Mouse (Mus musculus): ENCODE measurements around the gene Exoc2.

Exoc2 gene

DNA sequence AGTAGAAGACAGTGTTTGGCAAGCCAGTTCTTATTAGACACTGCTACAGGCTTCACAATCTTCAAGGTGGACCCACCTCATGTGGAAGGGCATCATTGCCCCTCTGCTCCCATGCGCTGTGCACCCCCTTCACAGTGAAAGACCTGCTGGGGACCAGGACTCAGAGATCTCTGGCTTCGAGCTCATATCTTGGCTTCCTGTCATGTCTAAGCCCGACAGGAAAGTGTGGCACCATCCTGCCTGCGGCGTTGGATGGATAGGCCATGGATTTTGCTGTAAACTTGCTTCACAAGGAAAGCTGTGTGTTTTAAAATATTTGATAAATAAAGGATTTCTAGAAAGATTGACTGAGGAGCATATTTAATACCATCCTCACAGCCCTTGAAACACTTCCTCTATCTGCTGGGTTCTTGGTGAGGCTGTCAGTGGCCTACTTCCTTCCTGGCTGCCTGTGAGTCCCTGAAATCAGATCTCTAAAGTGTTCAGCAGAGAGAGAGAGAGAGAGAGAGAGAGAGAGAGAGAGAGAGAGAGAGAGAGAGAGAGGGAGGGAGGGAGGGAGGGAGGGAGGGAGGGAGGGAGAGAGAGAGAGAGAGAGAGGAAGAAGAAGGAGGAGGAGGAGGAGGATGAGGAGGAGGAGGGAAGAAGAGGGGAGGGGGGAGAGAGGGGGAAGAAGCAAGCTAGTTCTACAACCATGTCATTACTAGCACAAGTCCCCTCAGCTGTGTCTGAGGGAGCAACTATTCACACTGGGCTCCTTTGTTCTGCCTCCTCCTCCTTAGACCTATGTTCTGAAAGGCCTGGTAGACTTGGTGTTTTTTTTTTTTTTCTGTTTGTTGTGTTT lies 207.0 kb downstream of the Exoc2 start:
- 94% methylated on average over 5 of the region's 5 CpGs for WGBS

DNA sequence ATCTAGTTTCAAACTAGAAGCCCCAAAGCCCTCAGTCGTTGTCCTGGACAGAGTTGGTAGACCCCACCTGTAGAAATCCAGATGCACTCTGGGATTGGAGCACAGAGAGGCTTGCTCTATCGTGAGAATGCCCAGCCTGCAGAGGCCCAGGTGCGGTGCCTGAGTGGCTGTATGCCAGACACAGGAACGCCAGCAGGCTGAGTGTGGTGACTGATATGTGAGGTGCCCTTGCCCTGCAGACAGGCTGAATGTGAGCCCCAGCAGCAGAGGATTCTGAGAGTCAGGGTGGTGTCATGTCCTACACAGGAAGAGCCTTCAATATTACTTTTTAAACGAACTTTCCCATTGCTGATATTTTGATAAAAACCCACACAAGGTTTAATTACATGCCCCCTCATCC lies 208.0 kb downstream of the Exoc2 start:
- WGBS, result 85% methylated on average over 5 of the region's 5 CpGs

DNA sequence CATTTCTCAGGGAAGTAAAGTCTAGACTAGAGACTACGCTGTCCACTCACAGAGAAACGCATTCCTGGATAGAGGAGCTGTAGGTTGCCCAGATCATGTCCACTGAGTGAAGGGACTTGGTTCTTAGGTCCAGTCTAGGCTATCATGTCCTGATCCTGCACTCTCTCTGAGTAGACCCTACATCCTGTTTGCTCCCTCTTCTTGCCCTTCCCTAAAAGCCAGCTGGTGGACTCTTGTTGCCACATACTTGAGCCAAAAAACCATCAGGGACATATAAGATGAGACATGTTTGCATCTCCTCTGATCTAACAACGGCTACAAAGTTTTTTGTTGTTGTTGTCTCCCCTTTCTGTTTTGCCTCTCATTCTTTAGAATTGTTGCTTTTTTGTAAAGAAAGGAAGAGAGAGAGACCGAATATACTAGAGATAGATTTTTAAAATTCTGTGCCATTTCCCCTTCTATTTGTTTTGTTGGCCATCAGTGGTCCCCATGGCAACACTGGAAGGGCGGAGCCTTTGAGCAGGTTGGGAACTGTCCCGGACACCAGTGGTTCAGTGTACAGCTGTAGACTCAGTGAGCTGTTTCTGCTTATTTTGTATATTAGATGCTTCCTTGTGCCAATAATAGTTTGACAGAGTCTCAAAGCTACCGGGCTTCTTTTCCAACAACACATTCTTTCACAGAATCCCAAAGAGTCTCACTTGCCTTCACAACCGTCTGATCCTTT lies 209.7 kb downstream of the Exoc2 start:
- 79% methylated on average over 8 of the region's 8 CpGs for WGBS

Measured in cerebral cortex, adult 2 months (tissue).